ENCODE assay signal across 9 mouse cellular contexts in genomic region chr10:67996171-67996570, GRCm38 (mm10). TPM values are rescaled to one million over a fixed set of nuclear protein-coding genes. Genes with fewer than 3 reads are reported as not detected.
DNase-seq lines count a peak whose midpoint lies in the region; ATAC-seq and TF ChIP-seq lines count a peak whose summit lies in the region.
"Had no signal": no experiment of that assay in that cellular context is flagged by ENCODE, and none has a peak within 500 bp of the region (broad histone marks: within the 10 kb centered on the region; RNA-seq: fewer than 3 reads in every experiment).

No protein-coding gene starts in this region.

- H3K4me3 ChIP-seq in left cerebral cortex, adult 2 months = no peak overlapping the region
- H3K4me3 ChIP-seq: limb, embryonic 15.5 days had no signal

- intact Hi-C loops in left cerebral cortex, adult 2 months (cut with DNase I) = loop anchor here (2.0 to 10.0 kb wide), 5 partner anchors 123 to 681 kb away; partner anchors contain the start of gene Arid5b

- ATAC-seq in monocyte, adult 5-6 weeks (replicated peaks; ENCODE audit: insufficient number of reproducible peaks, low FRiP score, low TSS enrichment, poor library complexity, severe bottlenecking) = no peak

- TF ChIP-seq CTCF in left cerebral cortex, adult 2 months (IDR thresholded peaks at IDR 0.05) = peak; percentile 94

- H3K27ac ChIP-seq in left cerebral cortex, adult 2 months = no peak overlapping the region
- H3K27ac ChIP-seq: limb, embryonic 15.5 days had no signal

- peak; percentile 44 for DNase-seq in embryo, embryonic 10 days (ENCODE audit: low spot score)
- DNase-seq in embryo, embryonic 9.5 days (ENCODE audit: extremely low spot score) = no peak
- DNase-seq in left cerebral cortex, adult 2 months (ENCODE audit: extremely low spot score in 1 of 2, low spot score in 2 of 2) = no peak
- DNase-seq in left cerebral cortex, adult 11 months (ENCODE audit: low spot score) = no peak
- peak; percentile 72 for DNase-seq in ZHBTc4 (ENCODE audit: low read depth, low spot score)
- DNase-seq in mesoderm, embryonic 11.5 days (ENCODE audit: low read depth, low spot score) = peak; percentile 45
- DNase-seq in ovary, postnatal 10 days (ENCODE audit: low spot score) = no peak

RNA-seq across cellular contexts. Expression of gene Rtkn2, which starts 16.8 kb away (rescaled TPM):
- 1 to 10 TPM; 4.0 to 5.3 TPM for total RNA-seq in left cerebral cortex, adult 2 months (2021)
- 0.76 TPM in 1 of 3 replicates, not detected in the others for total RNA-seq in monocyte, adult 5-6 weeks (2017)

Comparison
In these comparisons a context has a peak if more than half of its experiments do, and no peak if none do; other contexts are left out.
1. DNase-seq: peak in embryo, embryonic 10 days (single experiment), ZHBTc4 (single experiment) and mesoderm, embryonic 11.5 days (single experiment); none in embryo, embryonic 9.5 days (single experiment), left cerebral cortex, adult 2 months (0 of 2), left cerebral cortex, adult 11 months (single experiment) and ovary, postnatal 10 days (single experiment).